Mouse (Mus musculus) heart, embryonic 11.5 days (tissue): ENCODE measurements around the gene Mthfd1. TPM values are rescaled to one million over a fixed set of nuclear protein-coding genes. Genes with fewer than 3 reads are reported as not detected.

Source experiments
- ATAC-seq: fragments of 200-750 bp; cut with Nextera tagmentation; replicated peaks from 2 replicates; pipeline ENCODE4 v1.8.0; 2017; ENCODE audit warnings: moderate library complexity; ENCODE audit not compliant: insufficient number of reproducible peaks, low FRiP score, low TSS enrichment
- H3K27ac ChIP-seq: fragments of 300-500 bp; sonication (generic); 2 replicates; pipeline ENCODE4 v1.5.1; 2014; ENCODE audit warnings: mild to moderate bottlenecking, low read depth, low read length
- H3K27me3 ChIP-seq: fragments of 300-500 bp; sonication (generic); 2 replicates; pipeline ENCODE4 v1.6.1; 2014; ENCODE audit warnings: mild to moderate bottlenecking, low read length, mixed read lengths; ENCODE audit not compliant: control insufficient read depth, insufficient read depth
- H3K36me3 ChIP-seq: fragments of 300-500 bp; sonication (generic); 2 replicates; pipeline ENCODE4 v1.6.1; 2014; ENCODE audit warnings: mild to moderate bottlenecking, low read length, moderate library complexity, mixed read lengths; ENCODE audit not compliant: control insufficient read depth, insufficient read depth
- H3K4me1 ChIP-seq: fragments of 300-500 bp; sonication (generic); 2 replicates; pipeline ENCODE4 v1.6.1; 2014; ENCODE audit warnings: low read length; ENCODE audit not compliant: control insufficient read depth, insufficient read depth
- H3K4me2 ChIP-seq: fragments of 300-500 bp; sonication (generic); 2 replicates; pipeline ENCODE4 v1.6.1; 2014; ENCODE audit warnings: mild to moderate bottlenecking, moderate library complexity
- H3K4me3 ChIP-seq: fragments of 300-500 bp; sonication (generic); 2 replicates; pipeline ENCODE4 v1.5.1; 2014; ENCODE audit warnings: low read depth, low read length
- H3K9ac ChIP-seq: fragments of 300-500 bp; sonication (generic); 2 replicates; pipeline ENCODE4 v1.6.1; 2014; ENCODE audit warnings: mild to moderate bottlenecking, low read depth, low read length, moderate library complexity
- H3K9me3 ChIP-seq: fragments of 300-500 bp; sonication (generic); replicated peaks from 2 replicates; pipeline ENCODE4 v1.6.1; 2016; ENCODE audit warnings: low read length; ENCODE audit not compliant: control insufficient read depth
- WGBS: fragments of 180-500 bp; shearing (Covaris S2); extraction: QIAGEN DNeasy Blood & Tissue Kit; methylation state at CpG from one replicate; pipeline ENCODE4 v1.1.7; 2014; ENCODE audit not compliant: insufficient replicate concordance; 5-methylcytosine and 5-hydroxymethylcytosine counted together
- polyA plus RNA-seq: library from polyadenylated mRNA; unstranded; fragments of >200 nt; fragmentation: Nextera tagmentation; extraction: Ambion mirVana; gene quantifications from 2 replicates; pipeline ENCODE4 v1.2.1, GENCODE M21; 2014

Mthfd1 gene
- polyA plus RNA-seq, 1 experiment from 2014 or later, result 44.5 TPM

- WGBS, result 70% methylated on average over 6 of the region's 6 CpGs
- Histone ChIP-seq H3K27me3 (no peaks in the 10 kb centered on the region), H3K27ac (no peak overlapping the region), H3K9me3 (no peaks in the 10 kb centered on the region), H3K4me2 (no peak overlapping the region), H3K4me3 (no peak overlapping the region), H3K36me3 (peaks cover 15% of the 10 kb centered on the region; the same call in 1 of the 2 replicates), H3K4me1 (peaks cover 36% of the 10 kb centered on the region), H3K9ac (no peak overlapping the region)
- ATAC-seq, result no peak
Measured at GRCm38 (mm10) chr12:76310007-76310406, 54.9 kb downstream of the Mthfd1 start.

- ATAC-seq, result no peak
- Histone ChIP-seq H3K36me3 (peaks cover 14% of the 10 kb centered on the region; the same call in 1 of the 2 replicates), H3K27ac (peak overlapping the region; percentile 64), H3K4me3 (no peak overlapping the region), H3K4me2 (no peak overlapping the region), H3K4me1 (peaks cover 36% of the 10 kb centered on the region), H3K9me3 (no peaks in the 10 kb centered on the region), H3K27me3 (no peaks in the 10 kb centered on the region), H3K9ac (peak overlapping the region; percentile 22; the same call in 1 of the 2 replicates)
- 61% methylated on average over 6 of the region's 6 CpGs for WGBS
Measured at GRCm38 (mm10) chr12:76310633-76311032, 55.5 kb downstream of the Mthfd1 start.

GRCm38 (mm10) chr12:76311227-76311626 lies 56.1 kb downstream of the Mthfd1 start:
- Histone ChIP-seq H3K9me3 (no peaks in the 10 kb centered on the region), H3K27ac (peak overlapping the region; percentile 64; the same call in 1 of the 2 replicates), H3K27me3 (no peaks in the 10 kb centered on the region), H3K9ac (peak overlapping the region; percentile 22), H3K4me2 (no peak overlapping the region), H3K36me3 (peaks cover 12% of the 10 kb centered on the region; the same call in 1 of the 2 replicates), H3K4me1 (peaks cover 36% of the 10 kb centered on the region), H3K4me3 (no peak overlapping the region)
- no peak for ATAC-seq
- 88% methylated on average over 9 of the region's 9 CpGs for WGBS

GRCm38 (mm10) chr12:76311951-76312350 lies 56.9 kb downstream of the Mthfd1 start:
- Histone ChIP-seq H3K9ac (no peak overlapping the region), H3K27ac (no peak overlapping the region; the same call in 1 of the 2 replicates), H3K4me3 (no peak overlapping the region), H3K9me3 (no peaks in the 10 kb centered on the region), H3K4me1 (peaks cover 32% of the 10 kb centered on the region), H3K4me2 (no peak overlapping the region), H3K27me3 (no peaks in the 10 kb centered on the region), H3K36me3 (0 out of 2 replicates have a peak, but pooled peaks cover 7% of the 10 kb centered on the region)
- WGBS, result 76% methylated on average over 8 of the region's 8 CpGs
- no peak for ATAC-seq

- peak overlapping the region; percentile 14; the same call in 1 of the 2 replicates for H3K4me3 ChIP-seq
- peak overlapping the region; percentile 54 for H3K4me2 ChIP-seq
- no peaks in the 10 kb centered on the region for H3K27me3 ChIP-seq
- ATAC-seq, result peak; percentile 83
- peak overlapping the region; percentile 60; the same call in 1 of the 2 replicates for H3K9ac ChIP-seq
- H3K4me1 ChIP-seq, result peaks cover 27% of the 10 kb centered on the region
- no peaks in the 10 kb centered on the region for H3K9me3 ChIP-seq
- peak overlapping the region; percentile 96 for H3K27ac ChIP-seq
- H3K36me3 ChIP-seq, result 0 out of 2 replicates have a peak, but pooled peaks cover 7% of the 10 kb centered on the region
- WGBS, result 4% methylated on average over 9 of the region's 9 CpGs
Measured at GRCm38 (mm10) chr12:76318282-76319212, 63.4 kb downstream of the Mthfd1 start.

GRCm38 (mm10) chr12:76324679-76325431 lies 69.8 kb downstream of the Mthfd1 start, which contains the start of gene Akap5:
TSS of gene Akap5 (plus strand) at chr12:76324891.
- Histone ChIP-seq H3K36me3 (peaks cover 14% of the 10 kb centered on the region; the same call in 1 of the 2 replicates), H3K4me1 (peaks cover 14% of the 10 kb centered on the region; the same call in 1 of the 2 replicates), H3K27me3 (no peaks in the 10 kb centered on the region), H3K27ac (no peak within 1 kb of the TSS), H3K9ac (peak within 1 kb of the TSS; percentile 74), H3K9me3 (no peaks in the 10 kb centered on the region), H3K4me3 (peak within 1 kb of the TSS; percentile 69), H3K4me2 (peak within 1 kb of the TSS; percentile 80)
- ATAC-seq, result peak; percentile 90
- WGBS, result under 1% methylated on average over 49 of the region's 53 CpGs

- no peaks in the 10 kb centered on the region for H3K27me3 ChIP-seq
- no peak overlapping the region for H3K27ac ChIP-seq
- H3K36me3 ChIP-seq, result peaks cover 6% of the 10 kb centered on the region; the same call in 1 of the 2 replicates
- WGBS, result 81% methylated on average over 23 of the region's 23 CpGs
- H3K4me2 ChIP-seq, result no peak overlapping the region
- H3K9me3 ChIP-seq, result no peaks in the 10 kb centered on the region
- peaks cover 8% of the 10 kb centered on the region; the same call in 1 of the 2 replicates for H3K4me1 ChIP-seq
- no peak for ATAC-seq
- no peak overlapping the region for H3K4me3 ChIP-seq
- H3K9ac ChIP-seq, result no peak overlapping the region
Measured at GRCm38 (mm10) chr12:76326437-76327220, 71.5 kb downstream of the Mthfd1 start.
